Mouse (Mus musculus): ENCODE results near the gene Ddx54.
A peak's percentile ranks its signal among the peaks of the same experiment; 100 is the strongest.

DNA sequence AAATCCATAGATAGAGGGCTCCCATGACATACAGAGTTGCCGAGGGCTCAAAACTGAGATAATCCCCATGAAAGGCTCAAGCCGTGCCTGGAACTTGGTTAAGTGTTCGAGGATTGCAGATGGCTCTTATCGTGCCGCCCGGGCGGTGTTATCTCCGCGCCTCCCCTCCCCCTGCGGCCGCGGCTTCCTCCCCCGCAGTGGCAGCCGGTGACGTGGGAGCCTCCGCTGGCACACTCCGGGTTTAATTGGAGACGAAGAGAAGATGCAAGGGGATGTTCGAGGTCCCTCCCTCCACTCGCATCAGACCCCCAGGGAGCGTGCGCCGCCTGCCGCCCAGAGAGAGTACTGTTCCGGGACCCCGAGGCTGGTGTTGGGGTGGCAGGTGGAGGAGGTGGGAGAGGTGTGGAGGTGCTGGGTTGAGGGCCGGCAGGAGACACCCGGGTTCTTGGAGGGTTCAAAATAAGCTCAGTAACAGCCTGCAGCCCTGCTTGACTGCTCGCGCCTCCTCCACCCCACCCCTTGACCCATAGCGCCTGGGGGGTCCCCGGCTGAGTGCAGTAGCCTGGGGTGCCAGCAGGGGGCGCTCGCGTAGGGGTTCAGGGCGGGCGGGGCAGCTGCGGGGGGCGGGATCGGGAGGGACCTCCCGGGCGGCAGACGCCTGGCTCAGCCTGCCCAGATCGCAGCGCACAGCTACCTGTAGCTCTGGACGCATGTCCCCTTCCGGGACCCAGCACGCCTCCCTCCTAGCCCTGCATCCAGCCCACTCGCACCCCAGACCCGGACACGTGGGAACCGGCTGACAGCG, 36.2 kb downstream of the Ddx54 start, which contains the start of gene Rasal1:
- TF ChIP-seq CTCF (IDR thresholded peaks at IDR 0.05; ENCODE audit: low read depth, low read length) = peak; percentile 89
- no peak for TF ChIP-seq POLR2A (IDR thresholded peaks at IDR 0.05; ENCODE audit: borderline replicate concordance, low read depth, low read length)
